Mouse (Mus musculus) erythroid progenitor cell, adult 5-6 weeks (primary cell): ENCODE measurements around the gene Ece1. TPM values are rescaled to one million over a fixed set of nuclear protein-coding genes. Genes with fewer than 3 reads are reported as not detected.

Source experiments
- ATAC-seq: replicated peaks from 2 replicates; pipeline ENCODE4 v1.8.0; 2016; ENCODE audit warnings: moderate number of reproducible peaks, mild to moderate bottlenecking, moderate TSS enrichment, inconsistent platforms; ENCODE audit not compliant: poor library complexity, low FRiP score, severe bottlenecking
- total RNA-seq, 2 experiments: library from RNA; stranded (forward) in 1 of 2; stranded (reverse) in 1 of 2; fragments of 150-400 nt in 1 of 2; fragments of 186-747, 209-891 nt in 1 of 2; gene quantifications; 2 replicates each; pipeline versions ENCODE4 v1.2.3 to v1.2.4; 2015 to 2017; ENCODE audit warnings: low replicate concordance in 2 of 2

Gene Ece1
- total RNA-seq, 2 experiments from 2014 or later = 0.83 to 1.7 TPM

DNA sequence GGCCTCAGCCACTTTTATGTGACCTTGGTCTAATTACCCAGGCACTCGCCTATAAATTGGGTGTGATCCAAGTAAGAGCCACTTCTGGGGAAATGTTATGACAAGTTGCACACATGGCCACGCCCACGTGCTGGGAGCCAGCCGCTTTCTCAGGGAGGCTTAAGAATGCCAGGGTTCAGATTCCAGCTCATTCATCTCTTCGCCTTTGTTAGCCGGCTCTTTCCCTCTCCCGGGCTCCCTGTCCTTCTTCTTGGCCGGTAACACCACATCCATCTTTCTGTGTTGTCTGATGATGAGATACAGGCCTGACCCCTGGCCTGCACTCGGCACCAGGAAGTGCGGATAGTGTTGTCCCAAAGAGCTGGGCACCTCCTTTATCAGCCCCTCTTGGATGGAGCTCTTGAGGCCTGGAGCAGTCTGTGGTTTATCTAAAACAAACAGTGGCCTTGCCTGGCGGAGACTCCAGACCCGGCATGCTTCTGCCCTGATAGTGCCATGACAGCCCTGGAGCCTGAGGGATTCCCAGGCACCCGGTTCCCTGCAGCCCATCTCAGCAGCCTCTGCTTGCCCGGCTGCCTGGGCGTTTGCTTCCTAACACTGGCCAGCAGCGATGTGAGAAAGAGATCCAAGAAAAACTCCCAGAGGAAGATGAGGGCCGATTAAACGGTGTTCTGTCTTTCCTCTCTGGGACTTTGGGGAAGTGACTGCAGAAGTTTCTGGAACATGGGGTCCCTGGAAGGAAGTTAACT lies 69.1 kb downstream of the Ece1 start:
- peak; percentile 89 for ATAC-seq

DNA sequence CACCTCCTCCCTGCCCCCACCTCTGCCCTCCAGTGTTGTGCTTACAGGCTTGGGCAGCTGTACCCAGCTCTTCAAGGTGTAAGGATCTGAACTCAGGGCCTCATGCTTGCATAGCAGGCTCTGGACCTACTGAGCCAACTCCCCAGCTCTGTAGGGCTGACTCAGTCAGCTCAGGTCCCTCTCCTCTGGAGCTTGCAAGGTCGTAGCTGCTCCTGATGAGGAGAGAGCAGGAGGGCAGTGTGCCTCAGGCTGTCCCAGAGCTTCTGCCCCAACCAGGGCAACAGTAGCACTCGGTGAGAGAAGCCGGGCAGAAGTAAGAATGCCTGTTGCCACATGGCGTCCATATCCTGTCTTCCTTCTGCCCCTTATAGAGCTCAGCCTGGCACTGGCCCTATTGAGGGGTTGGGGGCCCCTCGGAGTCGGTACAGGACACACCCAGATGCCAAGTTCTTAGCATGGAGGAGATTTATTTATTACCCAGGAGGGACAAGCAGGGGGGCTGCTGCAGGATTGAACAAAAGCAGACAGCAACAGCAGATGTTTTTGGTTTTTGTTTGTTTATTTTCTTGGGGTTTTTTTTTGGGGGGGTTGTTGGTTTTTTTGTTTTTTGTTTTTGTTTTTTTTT lies 70.6 kb downstream of the Ece1 start:
- no peak for ATAC-seq

DNA sequence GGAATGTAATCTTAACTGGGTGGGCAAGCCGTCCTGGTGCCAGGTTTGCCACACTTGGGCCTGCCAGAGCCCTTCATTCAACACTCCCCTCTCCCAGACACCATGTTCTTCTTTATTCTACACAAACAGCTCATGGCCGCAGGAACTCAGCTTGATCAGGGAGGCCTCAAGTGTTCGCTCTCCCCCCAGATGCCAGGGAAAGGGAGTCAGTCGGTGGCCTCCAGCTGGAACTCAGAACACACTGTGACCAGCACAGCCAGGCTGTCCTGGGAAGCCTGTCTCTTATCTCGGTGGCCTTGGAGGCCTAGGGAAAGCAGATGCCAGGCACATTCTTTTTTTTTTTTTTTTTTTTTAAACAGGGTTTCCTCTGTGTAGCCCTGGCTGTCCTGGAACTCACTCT lies 71.3 kb downstream of the Ece1 start:
- ATAC-seq = no peak

DNA sequence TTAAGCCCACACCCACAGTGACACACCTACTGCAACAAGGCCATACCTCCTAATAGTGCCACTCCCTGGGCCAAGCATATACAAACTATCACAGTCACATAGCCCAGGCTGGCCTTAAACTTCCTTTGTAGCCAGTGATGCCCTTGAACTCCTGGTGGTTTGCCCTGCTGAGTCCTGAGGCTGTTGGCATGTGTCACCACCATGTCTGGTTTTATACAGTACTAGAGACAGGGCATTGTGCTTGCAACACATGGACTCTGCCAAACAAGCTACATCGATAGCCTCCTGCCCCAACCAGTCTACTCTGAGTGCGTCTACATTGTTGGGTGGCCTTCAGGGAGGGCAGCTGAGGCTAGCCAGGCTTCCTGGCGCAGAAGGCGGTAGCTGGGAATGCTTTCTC lies 74.1 kb downstream of the Ece1 start:
- no peak for ATAC-seq

DNA sequence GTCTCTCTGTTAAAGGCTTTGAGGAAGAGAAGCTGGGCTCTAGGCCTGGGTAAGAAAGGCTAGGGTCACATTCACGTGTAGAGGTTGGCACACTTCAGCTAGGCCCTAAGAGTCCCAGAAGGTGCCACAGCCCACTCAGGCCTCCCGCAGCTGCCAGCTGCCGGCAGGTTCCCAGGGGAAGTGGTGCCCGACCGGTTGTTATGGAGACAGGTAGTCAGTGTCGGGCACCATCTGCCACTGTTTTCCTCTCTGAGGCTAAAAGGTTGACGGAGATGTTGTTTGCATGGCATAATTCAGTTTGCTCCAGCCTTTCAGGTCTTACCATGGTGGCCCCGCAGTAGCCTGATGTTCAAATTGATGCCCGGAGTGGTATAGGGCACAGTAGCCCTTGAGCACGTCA lies 78.0 kb downstream of the Ece1 start:
- ATAC-seq = no peak

DNA sequence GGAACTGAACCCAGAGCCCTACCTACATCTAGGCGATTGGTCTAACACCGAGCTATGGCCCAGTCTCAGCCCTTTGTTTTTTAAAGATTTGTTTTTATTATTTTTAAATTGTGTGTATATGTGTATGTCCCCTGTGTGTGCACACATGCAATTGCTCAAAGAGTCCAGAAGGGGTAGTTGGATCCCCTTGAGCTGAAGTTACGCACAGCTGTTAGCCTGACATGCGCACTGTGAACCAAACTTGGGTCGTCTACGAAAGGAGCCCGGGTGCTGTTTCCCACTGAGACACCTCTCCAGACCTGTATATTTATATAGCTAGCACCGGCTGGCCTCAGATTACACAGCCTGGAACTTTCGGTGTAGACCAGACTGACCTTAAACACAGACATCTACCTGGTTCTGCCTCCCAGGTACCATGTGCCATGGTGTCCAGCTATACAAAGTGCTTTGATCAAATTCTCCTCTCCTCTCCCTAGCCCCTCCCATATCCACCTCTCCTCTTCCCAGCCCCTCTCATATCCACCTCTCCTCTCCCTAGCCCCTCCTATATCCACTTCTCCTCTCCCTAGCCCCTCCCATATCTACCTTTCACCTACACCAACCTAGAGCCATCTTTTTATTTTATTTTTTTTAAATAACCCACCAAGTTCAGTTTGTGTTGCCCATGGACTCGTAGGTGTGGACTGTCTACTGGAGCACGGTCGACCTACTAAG lies 79.3 kb downstream of the Ece1 start:
- no peak for ATAC-seq

DNA sequence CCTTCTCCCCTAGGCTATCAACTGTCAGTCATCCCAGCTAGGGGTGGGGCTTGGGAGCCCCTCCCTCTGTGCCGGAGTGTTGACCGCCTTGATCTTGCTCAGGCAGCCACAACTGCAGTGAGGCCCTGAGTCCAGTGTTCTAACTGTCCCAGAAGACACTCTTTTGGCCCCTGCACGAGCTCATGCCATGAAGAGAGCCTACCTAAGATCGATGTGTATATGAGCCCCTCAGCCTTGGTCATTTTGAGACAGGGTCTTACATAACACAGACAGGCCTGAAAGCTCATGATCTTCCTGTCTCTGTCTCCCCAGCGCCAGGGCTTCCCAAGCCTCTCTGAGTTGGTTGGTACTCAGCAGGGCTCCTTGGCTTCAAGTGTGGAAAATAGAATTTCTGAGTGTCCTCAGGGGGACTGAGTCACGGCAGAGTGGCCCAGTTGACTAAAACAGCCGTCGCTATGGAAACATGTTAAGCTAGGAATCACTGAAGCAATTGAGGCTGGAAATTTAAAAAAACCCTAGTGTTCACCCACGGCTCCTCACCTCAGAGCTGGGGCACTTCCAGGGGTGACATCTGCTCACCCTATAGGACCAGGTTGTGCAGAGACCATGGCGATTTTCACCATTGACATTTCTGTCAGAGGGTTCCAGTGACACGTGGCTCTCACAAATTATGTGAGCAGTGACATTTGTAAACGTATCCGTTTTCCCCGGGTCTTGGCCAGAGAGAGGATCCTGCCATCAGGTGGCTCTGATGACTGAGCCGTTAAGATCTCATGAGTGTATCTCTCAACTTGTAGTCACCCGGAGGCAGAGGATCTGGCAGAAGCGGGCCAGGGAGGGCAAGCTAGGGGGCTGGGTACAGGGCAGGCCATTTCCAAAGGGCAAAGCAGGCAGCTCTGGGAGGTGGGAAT lies 80.1 kb downstream of the Ece1 start:
- no peak for ATAC-seq

DNA sequence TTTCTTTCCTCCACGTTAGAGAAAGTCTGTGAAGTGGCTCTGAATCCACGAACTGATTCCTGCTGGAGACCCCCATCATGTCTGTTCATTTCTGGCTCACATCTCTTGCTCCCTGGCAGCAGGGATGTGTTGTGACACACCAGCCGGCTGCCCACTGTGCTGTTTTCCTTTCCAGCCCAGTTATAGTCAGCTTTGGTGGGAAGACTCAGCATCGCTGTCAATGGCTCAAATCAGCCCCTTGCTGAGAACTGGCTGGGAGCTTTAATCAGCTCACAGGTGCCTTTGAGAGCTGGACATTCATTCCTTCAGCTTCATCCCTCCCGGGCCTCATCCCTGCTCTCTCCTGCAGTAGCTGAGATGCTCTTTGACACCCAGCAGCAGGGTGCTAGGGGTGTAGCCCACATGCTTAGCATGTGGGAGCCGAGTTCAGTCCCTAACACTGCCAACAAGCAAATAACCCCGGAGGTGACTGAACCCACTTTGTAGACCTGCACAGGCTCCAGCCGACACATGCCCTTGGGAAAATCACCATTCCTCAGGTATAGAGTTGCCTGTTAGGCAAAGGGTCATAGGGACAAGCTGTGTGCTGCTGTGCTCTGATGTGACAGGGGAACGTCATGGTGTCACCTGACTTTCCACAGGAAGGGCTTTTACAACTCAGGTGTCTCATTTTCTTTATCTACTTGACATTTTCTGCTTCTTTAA lies 80.9 kb downstream of the Ece1 start:
- no peak for ATAC-seq

DNA sequence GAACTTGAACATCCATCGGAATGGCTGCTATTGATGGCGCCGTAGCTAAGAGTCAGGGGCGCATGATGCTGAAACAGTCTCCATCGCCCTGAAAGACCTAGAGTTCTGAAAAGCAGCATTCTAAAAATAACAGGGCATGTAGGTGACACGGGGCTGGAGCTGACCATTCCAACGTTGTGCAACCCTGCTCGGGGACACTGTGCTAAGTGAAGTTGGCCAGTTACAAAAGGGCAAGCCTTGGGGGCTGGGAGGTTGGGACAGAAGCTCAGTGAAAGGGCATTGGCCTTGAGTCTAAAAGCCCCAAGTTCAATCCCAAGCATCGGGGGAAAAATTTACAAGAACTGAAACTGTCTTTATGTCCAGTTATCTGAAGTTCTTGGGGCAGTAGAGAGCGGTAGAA lies 81.5 kb downstream of the Ece1 start:
- no peak for ATAC-seq

DNA sequence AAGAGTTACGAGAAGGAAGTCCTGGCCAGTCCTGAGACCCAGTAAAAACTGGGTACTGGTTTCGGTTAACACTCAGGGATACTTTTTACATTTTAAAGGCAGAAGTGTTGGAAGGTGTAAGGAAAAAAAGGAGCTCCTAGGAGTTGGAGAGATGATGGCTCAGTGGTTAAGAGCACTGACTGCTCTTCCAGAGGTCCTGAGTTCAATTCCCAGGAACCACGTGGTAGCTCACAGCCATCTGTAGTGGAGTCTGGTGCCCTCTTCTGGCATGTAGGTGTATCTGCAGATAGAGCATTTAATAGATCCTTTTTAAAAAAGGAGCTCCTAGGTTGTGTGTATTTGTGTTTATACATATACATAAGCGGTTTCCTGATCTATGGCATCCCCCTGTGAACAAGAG lies 83.3 kb downstream of the Ece1 start:
- no peak for ATAC-seq

DNA sequence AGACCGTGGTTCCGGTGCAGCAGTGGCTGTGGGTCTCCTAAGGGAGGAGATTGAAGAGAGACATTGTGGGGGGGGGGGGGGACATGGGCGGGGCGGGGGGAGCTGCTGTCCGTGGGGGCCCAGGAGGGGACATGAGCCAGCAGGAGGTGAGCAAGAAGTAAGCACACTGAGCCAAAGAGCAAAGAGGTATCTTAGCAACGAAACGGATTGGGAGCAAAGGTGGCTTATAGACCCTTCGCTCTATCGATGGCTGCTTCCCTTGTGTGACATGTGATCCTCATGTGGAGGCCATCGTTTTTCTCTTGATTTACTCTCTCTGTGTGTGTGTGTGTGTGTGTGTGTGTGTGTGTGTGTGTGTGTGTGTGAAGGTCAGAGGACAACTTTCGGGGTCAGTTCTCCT lies 84.4 kb downstream of the Ece1 start:
- no peak for ATAC-seq

DNA sequence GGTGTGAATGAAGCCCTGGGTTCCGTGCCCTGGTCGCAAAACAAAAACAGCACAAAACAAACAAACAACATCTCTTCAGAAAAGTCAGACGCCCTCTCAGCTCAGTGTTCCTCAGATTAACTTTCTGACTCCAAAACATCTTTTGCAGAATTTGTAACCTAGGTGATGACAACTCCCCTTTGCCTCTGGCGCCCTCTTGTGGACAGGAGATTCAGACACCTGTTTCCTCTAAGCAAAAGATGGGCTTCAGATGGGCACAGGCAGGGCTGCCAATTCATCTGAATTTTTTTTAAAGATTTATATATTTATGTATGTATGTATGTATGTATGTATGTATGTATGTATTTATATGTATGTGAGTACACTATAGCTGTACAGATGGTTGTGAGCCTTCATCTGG lies 90.8 kb downstream of the Ece1 start:
- ATAC-seq = no peak

DNA sequence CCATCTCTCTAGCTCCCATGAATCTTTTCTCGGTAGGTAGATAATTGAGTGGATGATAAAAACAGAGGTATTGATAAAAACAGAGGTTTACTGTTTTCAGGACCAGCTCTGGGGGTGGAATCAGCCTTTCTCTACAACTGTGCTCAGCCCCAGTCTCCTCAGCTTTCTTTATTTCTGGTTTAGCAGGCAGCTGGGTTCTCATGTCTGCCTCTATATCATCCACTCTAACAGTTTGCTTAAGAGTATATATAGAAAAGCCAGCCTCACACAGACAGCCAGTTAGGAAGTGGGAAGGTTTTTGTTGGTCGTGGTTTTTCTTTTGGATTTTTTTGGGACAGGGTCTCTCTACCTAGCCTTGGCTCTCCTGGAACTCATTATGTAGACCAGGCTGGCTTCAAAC lies 92.1 kb downstream of the Ece1 start:
- ATAC-seq = no peak

DNA sequence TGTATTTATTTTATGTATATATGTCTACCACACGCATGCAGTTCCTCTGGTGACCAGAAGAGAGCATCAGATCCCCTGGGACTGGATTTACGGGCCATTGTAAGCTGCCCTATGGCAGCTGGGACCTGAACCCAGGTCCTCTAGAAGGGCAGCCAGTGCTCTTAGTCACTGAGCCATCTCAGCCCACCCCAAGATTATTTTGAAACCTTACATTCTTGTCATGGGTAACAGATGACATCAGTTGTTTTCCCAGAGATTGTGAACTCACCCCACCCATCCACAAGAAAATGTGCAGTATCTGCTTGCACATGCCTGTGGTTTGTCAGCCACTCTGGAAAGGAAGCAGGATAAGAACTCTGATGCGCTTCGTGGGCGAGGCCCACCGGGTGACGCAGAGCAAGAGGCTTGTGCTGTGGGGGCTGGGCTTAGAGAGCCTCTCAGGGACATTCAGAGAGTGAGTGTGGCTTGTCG lies 92.9 kb downstream of the Ece1 start:
- no peak for ATAC-seq

DNA sequence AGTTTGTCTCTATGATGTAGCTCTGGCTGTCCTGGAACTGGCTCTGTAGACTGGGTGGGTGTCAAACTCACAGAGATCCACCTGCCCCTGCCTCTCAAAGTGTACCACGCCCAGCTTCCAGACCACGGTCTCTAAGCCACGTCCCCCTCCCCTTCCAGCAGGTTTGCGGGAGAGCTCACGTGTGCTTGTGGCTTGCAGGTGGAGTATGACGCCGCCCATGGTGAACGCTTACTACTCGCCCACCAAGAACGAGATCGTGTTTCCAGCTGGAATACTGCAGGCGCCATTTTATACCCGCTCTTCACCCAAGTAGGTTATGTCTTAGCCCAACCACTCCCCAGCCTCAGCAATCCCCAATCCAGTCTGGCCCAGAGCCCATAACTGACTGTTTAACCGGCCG lies 94.2 kb downstream of the Ece1 start:
- no peak for ATAC-seq

DNA sequence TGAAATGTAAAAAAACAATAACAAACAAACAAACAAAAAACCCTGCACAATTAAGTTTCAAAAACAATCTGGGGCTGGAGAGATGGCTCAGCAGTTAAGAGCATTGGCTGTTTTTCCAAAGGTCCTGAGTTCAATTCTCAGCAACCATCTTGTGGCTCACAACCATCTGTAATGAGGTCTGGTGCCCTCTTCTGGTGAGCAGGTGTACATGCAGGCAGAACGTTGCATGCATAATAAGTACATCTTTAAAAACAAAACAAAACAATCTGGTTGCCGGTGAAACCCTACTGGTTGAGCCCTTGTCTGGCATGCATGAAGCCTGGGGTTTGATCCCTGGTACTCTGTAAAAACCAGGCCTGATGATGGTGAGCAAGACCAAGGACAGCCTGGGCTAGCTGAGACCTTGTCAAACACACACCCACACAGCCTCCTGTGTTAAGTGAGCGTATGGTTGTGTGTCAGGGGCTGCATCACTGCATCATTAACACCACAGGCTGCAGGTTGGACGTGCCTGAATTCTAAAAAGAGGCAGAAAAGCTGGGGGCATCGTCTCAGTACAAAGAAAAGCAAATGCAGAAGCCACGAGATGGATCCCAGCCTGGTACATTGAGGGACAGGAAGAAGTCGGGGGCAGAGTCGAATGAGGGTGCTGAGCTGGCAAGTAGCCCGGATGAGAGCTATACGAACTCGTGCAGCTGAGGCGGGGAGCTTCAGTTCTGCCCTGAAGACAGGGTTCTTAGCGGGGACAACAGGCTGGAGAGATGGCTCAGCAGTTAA lies 98.0 kb downstream of the Ece1 start:
- ATAC-seq = no peak

DNA sequence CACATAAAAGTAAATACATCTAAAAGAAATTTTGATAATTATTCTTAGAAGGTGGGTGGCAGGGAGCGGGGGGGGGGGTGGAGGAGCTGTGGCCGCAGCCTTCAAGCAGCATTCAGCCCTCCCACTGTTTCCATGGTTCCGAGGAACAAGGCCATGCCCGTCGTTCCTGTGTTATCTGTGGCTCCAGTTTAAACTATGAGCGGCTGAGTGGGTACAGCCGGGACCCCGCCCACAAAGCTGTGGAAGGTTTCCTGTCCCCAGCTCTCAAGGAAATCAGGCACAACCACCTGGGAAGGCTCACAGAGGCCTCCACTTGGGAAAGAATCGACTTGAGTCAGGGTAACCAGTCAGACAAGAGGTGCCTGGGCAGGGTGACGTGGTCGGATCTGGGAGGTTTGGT lies 98.7 kb downstream of the Ece1 start:
- ATAC-seq = no peak

DNA sequence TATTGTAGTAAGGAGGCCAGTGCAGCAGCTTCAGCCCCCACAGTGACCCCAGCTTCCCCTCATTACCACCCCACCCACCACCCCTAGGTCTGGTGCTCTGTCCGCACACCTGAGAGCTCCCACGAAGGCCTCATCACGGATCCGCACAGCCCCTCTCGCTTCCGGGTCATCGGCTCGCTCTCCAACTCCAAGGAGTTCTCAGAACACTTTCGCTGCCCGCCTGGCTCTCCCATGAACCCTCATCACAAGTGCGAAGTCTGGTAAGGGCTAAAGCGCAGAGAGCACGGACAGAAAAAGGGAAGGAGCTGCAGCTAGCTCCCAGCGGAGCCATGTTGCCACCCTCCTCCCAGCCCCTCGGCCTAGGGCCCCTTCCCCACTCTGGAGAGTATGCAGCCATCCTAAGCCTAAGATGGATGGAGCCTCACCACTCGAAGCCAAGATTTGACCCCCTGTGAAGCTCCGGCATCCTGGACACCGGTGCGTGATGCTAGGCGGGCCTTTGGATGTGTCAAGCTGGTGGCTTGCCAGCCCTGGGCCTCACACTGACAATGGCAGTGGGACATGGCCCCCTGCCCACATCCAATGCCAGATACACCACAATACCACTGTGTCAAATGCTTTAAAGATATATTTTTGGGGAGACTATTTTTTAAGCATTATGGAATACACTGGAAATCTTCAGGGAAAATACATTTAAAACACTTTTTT lies 100.8 kb downstream of the Ece1 start:
- ATAC-seq = no peak
